Mouse (Mus musculus): Measurements from ENCODE around the gene Pebp1. TPM values are rescaled to one million over a fixed set of nuclear protein-coding genes. Genes with fewer than 3 reads are reported as not detected.

The Pebp1 gene
- total RNA-seq, 2 experiments from 2014 or later, result 335 to 380 TPM

DNA sequence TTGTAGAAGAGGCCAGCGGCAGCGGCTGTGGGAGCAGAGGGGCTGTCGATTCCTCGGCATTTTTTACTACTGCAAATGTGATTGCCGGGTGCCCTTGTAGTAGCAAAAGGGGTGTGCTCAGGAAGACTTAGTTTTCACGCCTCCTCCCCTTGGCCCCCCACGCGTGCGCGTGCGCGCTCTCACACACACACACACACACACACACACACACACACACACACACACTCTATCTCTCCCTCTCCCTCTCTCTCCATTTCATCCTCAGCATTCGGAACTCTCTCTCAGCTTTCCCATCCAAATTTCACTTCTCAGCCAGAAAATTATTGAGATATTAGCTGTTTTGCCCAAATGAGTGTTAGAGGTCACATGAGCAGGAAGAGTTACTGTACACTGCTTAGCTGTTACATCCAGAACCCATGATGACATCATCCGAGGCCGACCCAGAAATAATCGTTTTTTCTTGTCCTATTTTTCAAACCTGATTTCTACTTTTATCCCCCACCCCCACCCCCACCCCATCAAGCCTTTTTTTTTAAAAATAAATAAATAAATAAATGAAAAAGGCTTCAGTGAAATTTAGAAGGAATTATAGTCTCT lies 45.4 kb downstream of the Pebp1 start:
- no peak for DNase-seq (ENCODE audit: low spot score)

DNA sequence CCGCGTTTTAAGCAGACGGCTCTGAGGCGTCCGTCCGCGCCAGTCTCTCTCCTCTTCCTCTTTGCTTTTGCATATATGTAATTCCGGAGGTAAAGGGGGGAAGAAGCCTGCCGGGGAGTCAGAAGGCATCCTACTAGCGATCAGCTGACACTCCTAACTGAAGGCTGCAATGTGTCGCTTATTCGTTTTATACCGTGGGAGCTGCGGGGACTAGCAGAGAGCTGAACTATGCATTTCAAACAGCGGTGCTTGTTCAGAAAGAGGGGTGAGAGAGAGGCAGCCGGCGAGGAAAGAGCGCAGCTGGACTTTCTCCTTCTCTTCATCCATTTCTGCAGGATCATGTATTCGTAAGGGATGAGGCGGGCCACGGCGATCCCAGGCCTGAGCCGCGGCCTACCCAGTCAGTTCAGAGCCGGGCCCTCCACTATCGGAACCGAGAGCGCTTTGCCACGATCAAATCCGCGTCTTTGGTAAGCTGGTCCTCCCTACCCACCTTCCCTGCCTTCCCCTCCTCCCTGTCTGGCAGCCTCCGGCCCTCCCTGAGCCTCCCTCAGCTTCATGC lies 46.6 kb downstream of the Pebp1 start:
- no peak for DNase-seq (ENCODE audit: low spot score)

DNA sequence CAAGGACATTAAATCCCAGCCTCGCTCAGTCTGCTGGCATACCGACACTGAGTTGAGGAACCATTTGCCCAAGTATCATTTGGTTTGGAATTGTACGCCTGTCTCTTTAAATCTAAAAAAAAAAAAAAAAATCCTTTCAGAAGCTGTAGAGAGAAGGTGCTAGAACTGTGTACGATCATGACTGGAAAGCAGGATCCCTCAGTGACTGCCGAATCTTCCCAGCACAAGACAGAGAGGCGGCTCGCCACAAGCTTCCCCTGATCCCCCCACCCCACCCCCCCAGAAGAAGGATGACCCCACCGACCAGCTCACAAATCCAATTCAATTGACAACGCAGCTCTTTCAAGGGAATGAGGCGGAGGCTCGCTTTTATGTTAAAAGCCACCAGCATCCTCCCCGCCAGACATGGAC lies 47.1 kb downstream of the Pebp1 start:
- no peak for DNase-seq (ENCODE audit: low spot score)

DNA sequence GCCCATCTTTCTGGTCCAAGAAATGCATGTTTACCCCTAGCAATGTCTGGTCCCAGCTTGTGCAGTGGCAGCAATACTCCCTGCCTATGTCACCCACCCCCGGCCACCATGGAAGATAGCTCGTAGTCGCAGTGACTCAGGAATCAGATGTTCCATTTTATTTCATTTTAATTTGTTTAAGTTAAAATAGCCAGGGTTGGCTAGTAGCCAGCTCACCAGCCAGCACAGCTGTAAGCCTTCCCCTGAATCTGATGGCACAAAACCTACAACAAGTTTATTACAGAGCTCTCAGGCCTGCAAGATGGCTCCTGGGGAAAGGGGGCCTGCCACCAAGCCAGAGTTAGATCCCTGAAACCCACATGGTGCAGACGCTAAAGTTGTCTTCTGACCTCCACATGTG lies 48.3 kb downstream of the Pebp1 start:
- no peak for DNase-seq (ENCODE audit: low spot score)

DNA sequence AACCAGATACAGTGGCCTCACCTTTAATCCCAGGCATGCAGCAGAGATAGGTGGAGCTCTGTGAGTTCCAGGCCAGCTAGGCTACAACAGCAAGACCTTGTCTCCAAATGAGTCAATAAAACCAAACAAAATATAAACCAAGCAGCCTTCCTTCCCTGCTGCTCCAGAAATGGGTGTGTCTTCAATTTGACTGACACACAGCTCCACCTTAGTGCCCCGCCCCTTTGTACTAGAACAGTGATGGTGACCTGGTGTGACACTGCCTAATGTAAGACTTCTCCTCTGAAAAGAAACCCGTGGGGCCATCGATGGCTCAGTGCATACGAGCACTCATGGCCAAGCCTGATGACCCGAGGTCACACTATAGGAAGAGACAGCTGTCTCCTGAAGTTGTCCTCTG lies 50.9 kb downstream of the Pebp1 start:
- DNase-seq (ENCODE audit: low spot score), result no peak

Other genes with a start within 250 kb of the Pebp1 start
- 10 to 100 TPM; 89.2 to 94.8 TPM for gene Suds3, start 171.5 kb downstream of the Pebp1 start, total RNA-seq (2021)
- 1 to 10 TPM; 5.0 to 5.4 TPM for gene Taok3, start 167.5 kb downstream of the Pebp1 start, total RNA-seq (2021)
- gene Vsig10, start 31.5 kb upstream of the Pebp1 start, total RNA-seq (2021), result 1 to 10 TPM; 5.7 to 6.9 TPM
- gene Wsb2, start 69.7 kb upstream of the Pebp1 start, total RNA-seq (2021), result 100 to 1,000 TPM in 1 of 2 experiments, 10 to 100 TPM in 1; 94.9 to 120 TPM
- 1 to 10 TPM; 1.4 to 1.9 TPM for gene Rfc5, start 101.4 kb upstream of the Pebp1 start, total RNA-seq (2021)
- gene Ksr2, start 126.4 kb upstream of the Pebp1 start, total RNA-seq (2021), result under 1 TPM; 0.09 to 0.11 TPM